Mouse (Mus musculus) spleen, adult 10 weeks (tissue): Measurements from ENCODE around the gene Rnf182. TPM values are rescaled to one million over a fixed set of nuclear protein-coding genes. Genes with fewer than 3 reads are reported as not detected.

Experiments used
- polyA plus RNA-seq: library from polyadenylated mRNA; stranded (reverse); fragments of 350-450 nt; fragmentation: Illumina TruSeq; extraction: RNeasy Lipid Tissue Mini Kit (QIAGEN cat#74804); gene quantifications from one replicate; pipeline ENCODE4 v1.2.3, GENCODE M21; 2015; ENCODE audit warnings: low replicate concordance; ENCODE audit not compliant: insufficient read depth

The Rnf182 gene
- 0.08 TPM for polyA plus RNA-seq

DNA sequence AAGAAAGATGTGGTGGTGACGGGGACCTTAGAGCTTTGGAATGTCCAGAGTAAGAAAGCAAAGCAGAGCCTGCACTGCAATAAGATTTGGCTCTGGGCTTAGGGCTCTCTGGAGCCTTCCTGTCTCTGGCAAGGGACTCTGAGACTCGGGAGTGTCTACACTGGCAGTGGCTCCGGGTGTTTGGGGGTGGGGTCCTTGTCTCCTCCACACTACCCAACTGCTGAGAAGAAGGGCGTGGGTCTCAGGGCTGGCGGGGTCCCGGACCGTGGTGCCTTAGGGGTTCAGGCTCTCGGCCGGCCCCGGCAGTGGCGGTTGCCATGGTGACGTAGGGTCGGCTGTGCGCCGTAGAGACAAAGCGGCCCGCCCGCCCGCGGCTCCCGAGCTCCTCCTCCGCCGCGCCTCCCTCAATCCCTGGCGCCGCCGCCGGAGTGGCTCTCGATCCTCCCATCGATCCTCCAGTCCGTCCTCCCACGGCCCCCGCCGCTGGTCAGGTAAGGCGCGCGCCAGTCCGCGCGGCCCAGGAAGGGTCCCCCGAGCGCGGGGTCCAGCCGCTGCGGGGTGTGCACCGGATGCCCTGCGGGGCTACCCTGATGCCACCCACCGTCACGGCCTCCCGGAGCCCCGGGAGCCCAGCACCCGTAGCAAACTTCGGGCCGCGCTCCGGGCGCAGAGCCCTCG lies at the start of gene Rnf182:
Gene Rnf182 (plus strand): TSS at position 134 of the 678 bp plus-strand sequence.

Other genes starting within 250 kb of the Rnf182 start
- 305 TPM for gene Nol7, start 217.3 kb upstream of the Rnf182 start, polyA plus RNA-seq
- 94.8 TPM for gene Ranbp9, start 134.4 kb upstream of the Rnf182 start, polyA plus RNA-seq
- 32.6 TPM for gene Mcur1, start 55.5 kb upstream of the Rnf182 start, polyA plus RNA-seq
- gene Cd83, start 169.1 kb downstream of the Rnf182 start, polyA plus RNA-seq: 189 TPM